Mouse (Mus musculus): ENCODE data around the gene Elob.

The Elob gene

GRCm38 (mm10) chr17:23783352-23783751, 45.6 kb downstream of the Elob start:
- no peak for DNase-seq (ENCODE audit: low spot score in 2 of 2)

- no peak for DNase-seq (ENCODE audit: low spot score in 2 of 2)
Observed at GRCm38 (mm10) chr17:23778447-23778846, 50.5 kb downstream of the Elob start.

GRCm38 (mm10) chr17:23777141-23777540, 51.8 kb downstream of the Elob start:
- DNase-seq (ENCODE audit: low spot score in 2 of 2), result no peak

- no peak for DNase-seq (ENCODE audit: low spot score in 2 of 2)
Observed at GRCm38 (mm10) chr17:23776216-23776615, 52.7 kb downstream of the Elob start.

Data from spleen, postnatal 4 days (tissue).